Mouse (Mus musculus): ENCODE measurements around the gene Mlf1.

Mlf1 gene

DNA sequence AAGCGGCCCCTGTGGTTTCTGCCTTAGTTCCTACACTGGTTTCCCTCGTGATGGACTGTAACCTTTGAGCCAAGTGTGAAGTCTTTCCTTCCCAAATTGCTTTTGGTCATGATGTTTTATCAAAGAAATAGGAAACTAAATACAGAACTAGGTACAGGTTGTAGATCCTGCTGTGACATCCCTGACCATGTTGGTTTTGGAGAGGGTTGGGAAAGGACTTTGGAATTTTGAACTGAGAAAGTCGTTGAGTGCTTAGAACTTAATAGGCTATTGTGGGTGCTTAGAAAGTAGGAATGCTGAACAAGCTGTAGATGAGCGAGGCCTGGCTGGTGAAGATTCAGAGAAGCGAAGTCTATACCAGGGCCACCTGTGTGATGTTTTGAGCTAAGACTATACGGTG is 60.1 kb downstream of the Mlf1 start:
- no peak for DNase-seq (ENCODE audit: low read depth in 2 of 2, low spot score in 2 of 2)

DNA sequence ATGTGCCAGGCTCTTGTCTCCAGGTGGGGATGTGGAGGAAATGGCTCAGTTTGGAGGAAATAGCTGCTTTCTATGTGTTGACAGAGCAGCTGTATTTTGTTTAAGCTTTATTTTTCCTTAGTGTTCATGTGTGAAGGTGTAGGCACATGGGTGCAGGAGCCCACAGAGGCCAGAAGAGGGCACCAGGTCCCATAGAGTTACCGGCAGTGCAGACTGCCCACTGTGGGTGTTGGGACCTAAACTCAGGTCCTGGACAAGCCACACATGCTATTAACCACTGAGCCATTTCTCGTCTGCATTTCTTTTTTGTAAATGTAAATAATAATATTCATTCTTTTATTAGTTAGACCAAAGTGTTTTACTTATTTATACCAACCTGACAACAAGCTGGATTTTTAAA is 73.2 kb downstream of the Mlf1 start:
- DNase-seq (ENCODE audit: low read depth in 2 of 2, low spot score in 2 of 2): no peak
